Mouse (Mus musculus): Measurements from ENCODE around the gene Fbxw7. TPM values are rescaled to one million over a fixed set of nuclear protein-coding genes. Genes with fewer than 3 reads are reported as not detected.

The Fbxw7 gene
- total and polyA plus RNA-seq, 2 experiments from 2014 or later = 13.8 to 21.6 TPM

DNA sequence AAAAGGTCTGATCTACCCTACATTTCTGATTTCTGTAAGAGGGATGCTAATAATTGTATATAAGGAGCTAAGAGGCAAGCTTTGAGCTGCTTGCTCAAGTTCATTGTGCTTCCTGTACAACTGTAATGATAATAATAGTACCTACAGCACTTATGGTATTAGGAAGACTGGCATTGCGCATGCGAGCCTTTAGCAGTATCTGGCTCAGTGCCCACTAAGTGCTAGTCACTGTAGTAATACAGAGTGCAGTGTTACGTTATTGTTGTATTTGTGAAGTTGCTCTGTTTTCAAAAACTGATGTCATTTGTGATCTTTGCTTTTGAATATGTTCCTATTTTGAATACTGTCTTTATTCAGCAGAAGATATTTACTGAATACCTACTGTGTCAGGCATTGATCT lies 11.3 kb downstream of the Fbxw7 start:
- peak overlapping the region; percentile 52; the same call in 1 of the 2 replicates for H3K27ac ChIP-seq (ENCODE audit: low read depth)
- H3K4me2 ChIP-seq (ENCODE audit: low read depth, low read length) = peak overlapping the region; percentile 43

DNA sequence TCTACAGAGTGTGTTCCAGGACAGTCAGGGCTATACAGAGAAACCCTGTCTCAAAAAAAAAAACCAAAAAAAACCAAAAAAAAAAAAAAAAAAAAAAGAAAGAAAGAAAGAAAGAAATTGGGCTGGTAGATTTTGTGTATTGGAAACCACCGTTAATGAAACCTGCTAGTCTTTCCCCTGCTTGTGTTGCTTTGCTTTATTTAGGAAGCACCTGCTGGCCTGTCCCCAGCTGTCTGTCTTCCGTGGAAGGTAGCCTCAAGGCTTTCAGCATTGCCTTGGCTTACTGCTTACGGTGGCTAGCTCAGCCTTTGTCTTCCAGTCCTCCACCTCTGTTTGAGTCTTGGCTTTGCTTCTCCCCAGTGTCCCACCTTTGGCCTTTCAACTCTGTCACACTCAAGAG lies 11.9 kb downstream of the Fbxw7 start:
- DNase-seq (ENCODE audit: low spot score) = no peak
- TF ChIP-seq EP300 (IDR thresholded peaks at IDR 0.05; ENCODE audit: low read depth) (no peak), CTCF (IDR thresholded peaks at IDR 0.05; ENCODE audit: low read depth) (no peak)
- no peak overlapping the region for H3K27ac ChIP-seq (ENCODE audit: low read depth)
- ATAC-seq (ENCODE audit: insufficient read depth, low read depth) = no peak
- H3K36me3 ChIP-seq (replicated peaks; ENCODE audit: control insufficient read depth, insufficient read depth, low read length) = no peaks in the 10 kb centered on the region
- H3K9me3 ChIP-seq (replicated peaks; ENCODE audit: control insufficient read depth, low read length) = no peaks in the 10 kb centered on the region
- H3K4me3 ChIP-seq (ENCODE audit: low read depth, low read length) = no peak overlapping the region
- H3K9ac ChIP-seq (replicated peaks; ENCODE audit: low read depth, low read length) = no peak overlapping the region
- H3K4me2 ChIP-seq (ENCODE audit: low read depth, low read length) = no peak overlapping the region
- H3K4me1 ChIP-seq (ENCODE audit: control insufficient read depth, insufficient read depth) = peaks cover 9% of the 10 kb centered on the region; the same call in 1 of the 2 replicates
- WGBS = 82% methylated on average over 3 of the region's 3 CpGs
- H3K27me3 ChIP-seq (ENCODE audit: control insufficient read depth, insufficient read depth, low read length) = no peaks in the 10 kb centered on the region

More for the DNA sequence above, 11.3 kb downstream of the Fbxw7 start:
- Histone ChIP-seq H3K4me3 (ENCODE audit: low read depth, low read length) (0 out of 2 replicates have a peak overlapping the region, but pooled peaks have one; percentile 8), H3K9me3 (replicated peaks; ENCODE audit: control insufficient read depth, low read length) (no peaks in the 10 kb centered on the region), H3K36me3 (replicated peaks; ENCODE audit: control insufficient read depth, insufficient read depth, low read length) (no peaks in the 10 kb centered on the region), H3K4me1 (ENCODE audit: control insufficient read depth, insufficient read depth) (peaks cover 9% of the 10 kb centered on the region; the same call in 1 of the 2 replicates), H3K27me3 (ENCODE audit: control insufficient read depth, insufficient read depth, low read length) (no peaks in the 10 kb centered on the region), H3K9ac (replicated peaks; ENCODE audit: low read depth, low read length) (no peak overlapping the region)
- ATAC-seq (ENCODE audit: insufficient read depth, low read depth) (peak; percentile 76; the same call in 1 of the 2 replicates), DNase-seq (ENCODE audit: low spot score) (peak; percentile 71)
- no peak for TF ChIP-seq CTCF (IDR thresholded peaks at IDR 0.05; ENCODE audit: low read depth)
- TF ChIP-seq EP300 (IDR thresholded peaks at IDR 0.05; ENCODE audit: low read depth) = no peak
- WGBS = 18% methylated on average over 3 of the region's 3 CpGs

DNA sequence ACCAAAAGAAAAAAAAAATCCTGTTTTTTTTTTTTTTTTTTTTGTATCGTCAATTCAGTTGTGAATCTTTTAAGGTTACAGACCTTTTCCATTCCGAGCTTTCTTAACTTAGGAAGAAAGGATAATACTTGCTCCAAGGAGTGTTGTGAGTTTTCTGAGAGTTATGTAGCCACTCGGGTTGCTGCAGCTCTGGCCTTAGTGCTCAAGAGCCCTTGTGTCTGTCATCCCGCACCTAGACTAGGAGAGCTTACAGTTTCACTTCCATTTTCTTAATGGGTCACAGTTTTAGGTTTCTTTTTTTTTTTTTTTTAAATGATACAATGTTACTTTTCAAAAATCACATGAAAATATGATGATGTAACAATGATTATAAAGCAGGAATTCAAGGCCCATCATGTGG lies 12.5 kb downstream of the Fbxw7 start:
- no peak overlapping the region for H3K9ac ChIP-seq (replicated peaks; ENCODE audit: low read depth, low read length)
- H3K27ac ChIP-seq (ENCODE audit: low read depth) = no peak overlapping the region
- H3K9me3 ChIP-seq (replicated peaks; ENCODE audit: control insufficient read depth, low read length) = no peaks in the 10 kb centered on the region
- H3K4me2 ChIP-seq (ENCODE audit: low read depth, low read length) = no peak overlapping the region
- peaks cover 9% of the 10 kb centered on the region; the same call in 1 of the 2 replicates for H3K4me1 ChIP-seq (ENCODE audit: control insufficient read depth, insufficient read depth)
- WGBS = 82% methylated on average over 4 of the region's 4 CpGs
- H3K4me3 ChIP-seq (ENCODE audit: low read depth, low read length) = no peak overlapping the region
- H3K36me3 ChIP-seq (replicated peaks; ENCODE audit: control insufficient read depth, insufficient read depth, low read length) = no peaks in the 10 kb centered on the region
- TF ChIP-seq EP300 (IDR thresholded peaks at IDR 0.05; ENCODE audit: low read depth) (no peak), CTCF (IDR thresholded peaks at IDR 0.05; ENCODE audit: low read depth) (no peak)
- no peaks in the 10 kb centered on the region for H3K27me3 ChIP-seq (ENCODE audit: control insufficient read depth, insufficient read depth, low read length)
- ATAC-seq (ENCODE audit: insufficient read depth, low read depth) (no peak), DNase-seq (ENCODE audit: low spot score) (no peak)

DNA sequence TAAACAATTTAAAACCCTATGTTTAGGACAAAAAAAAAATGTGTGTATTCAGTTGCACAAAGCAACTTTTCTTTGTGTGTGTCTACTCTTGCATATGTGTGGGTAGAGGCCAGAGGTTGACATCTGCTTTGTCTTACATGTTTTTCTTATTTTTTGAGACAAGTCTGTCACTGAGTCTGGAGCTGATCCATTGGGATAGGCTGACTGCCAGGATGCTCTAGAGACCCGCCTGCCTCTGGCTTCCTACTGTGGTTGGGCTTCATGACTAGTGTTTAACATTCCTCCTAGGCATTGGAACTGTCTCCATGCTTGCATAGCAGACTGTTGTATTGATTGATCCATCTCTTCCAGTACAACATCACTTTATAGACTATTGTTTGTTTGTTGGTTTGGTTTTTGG lies 14.3 kb downstream of the Fbxw7 start:
- Histone ChIP-seq H3K9me3 (replicated peaks; ENCODE audit: control insufficient read depth, low read length) (no peaks in the 10 kb centered on the region), H3K4me1 (ENCODE audit: control insufficient read depth, insufficient read depth) (peaks cover 9% of the 10 kb centered on the region; the same call in 1 of the 2 replicates), H3K36me3 (replicated peaks; ENCODE audit: control insufficient read depth, insufficient read depth, low read length) (no peaks in the 10 kb centered on the region), H3K27me3 (ENCODE audit: control insufficient read depth, insufficient read depth, low read length) (no peaks in the 10 kb centered on the region), H3K9ac (replicated peaks; ENCODE audit: low read depth, low read length) (no peak overlapping the region), H3K4me3 (ENCODE audit: low read depth, low read length) (no peak overlapping the region), H3K27ac (ENCODE audit: low read depth) (no peak overlapping the region), H3K4me2 (ENCODE audit: low read depth, low read length) (no peak overlapping the region)
- ATAC-seq (ENCODE audit: insufficient read depth, low read depth) = no peak
- DNase-seq (ENCODE audit: low spot score) = no peak
- TF ChIP-seq CTCF (IDR thresholded peaks at IDR 0.05; ENCODE audit: low read depth) (no peak), EP300 (IDR thresholded peaks at IDR 0.05; ENCODE audit: low read depth) (no peak)
- WGBS = 70% methylated on average over 1 of the region's 1 CpGs

DNA sequence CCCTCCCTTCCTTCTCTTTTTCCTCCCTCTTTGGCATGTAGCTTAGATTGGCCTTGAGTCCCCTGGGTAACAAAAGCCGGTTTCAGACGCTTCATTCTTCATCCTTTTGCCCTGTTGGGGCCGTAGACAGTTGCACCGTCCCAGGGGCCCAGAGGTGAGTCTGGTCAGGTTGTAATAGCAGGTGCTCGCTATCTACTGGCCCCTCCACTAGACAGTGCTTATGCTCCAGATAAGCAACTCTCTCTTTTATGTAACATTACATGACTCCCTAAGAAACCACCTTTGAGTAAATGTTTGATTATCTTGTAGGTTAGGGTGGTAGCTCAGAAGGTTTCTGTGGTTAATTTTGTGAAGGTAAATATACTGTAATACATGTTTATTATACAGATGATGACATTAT lies 21.0 kb downstream of the Fbxw7 start:
- 58% methylated on average over 5 of the region's 5 CpGs for WGBS
- H3K9ac ChIP-seq (replicated peaks; ENCODE audit: low read depth, low read length) = no peak overlapping the region
- no peak overlapping the region for H3K4me2 ChIP-seq (ENCODE audit: low read depth, low read length)
- DNase-seq (ENCODE audit: low spot score) (no peak), ATAC-seq (ENCODE audit: insufficient read depth, low read depth) (no peak)
- no peaks in the 10 kb centered on the region for H3K4me1 ChIP-seq (ENCODE audit: control insufficient read depth, insufficient read depth)
- H3K4me3 ChIP-seq (ENCODE audit: low read depth, low read length) = no peak overlapping the region
- no peaks in the 10 kb centered on the region for H3K27me3 ChIP-seq (ENCODE audit: control insufficient read depth, insufficient read depth, low read length)
- no peaks in the 10 kb centered on the region for H3K36me3 ChIP-seq (replicated peaks; ENCODE audit: control insufficient read depth, insufficient read depth, low read length)
- no peak overlapping the region for H3K27ac ChIP-seq (ENCODE audit: low read depth)
- H3K9me3 ChIP-seq (replicated peaks; ENCODE audit: control insufficient read depth, low read length) = no peaks in the 10 kb centered on the region
- TF ChIP-seq EP300 (IDR thresholded peaks at IDR 0.05; ENCODE audit: low read depth) (no peak), CTCF (IDR thresholded peaks at IDR 0.05; ENCODE audit: low read depth) (no peak)

DNA sequence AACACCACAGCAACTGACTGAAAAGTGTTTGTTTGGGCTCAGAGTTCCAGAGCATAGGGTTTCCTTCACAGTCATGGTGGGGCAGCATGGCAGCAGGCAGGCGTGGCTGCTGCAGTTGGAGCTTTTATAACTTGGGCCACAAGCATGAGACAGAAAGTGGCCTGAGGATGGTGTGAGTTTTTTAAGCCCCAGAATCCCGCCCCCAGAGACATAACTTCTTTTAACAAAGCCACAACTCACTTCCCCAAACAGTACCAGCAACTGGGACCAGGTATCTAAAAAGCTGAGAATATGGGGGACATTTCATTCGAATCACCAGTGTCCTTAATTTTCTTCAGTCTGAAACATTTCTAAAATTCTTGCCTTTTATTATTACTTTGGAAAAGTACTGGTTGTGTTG lies 22.9 kb downstream of the Fbxw7 start:
- H3K4me3 ChIP-seq (ENCODE audit: low read depth, low read length) = no peak overlapping the region
- no peaks in the 10 kb centered on the region for H3K36me3 ChIP-seq (replicated peaks; ENCODE audit: control insufficient read depth, insufficient read depth, low read length)
- H3K4me2 ChIP-seq (ENCODE audit: low read depth, low read length) = no peak overlapping the region
- TF ChIP-seq EP300 (IDR thresholded peaks at IDR 0.05; ENCODE audit: low read depth) = no peak
- DNase-seq (ENCODE audit: low spot score) (no peak), ATAC-seq (ENCODE audit: insufficient read depth, low read depth) (no peak)
- WGBS = 88% methylated on average over 3 of the region's 3 CpGs
- no peak overlapping the region for H3K27ac ChIP-seq (ENCODE audit: low read depth)
- H3K9ac ChIP-seq (replicated peaks; ENCODE audit: low read depth, low read length) = no peak overlapping the region
- H3K27me3 ChIP-seq (ENCODE audit: control insufficient read depth, insufficient read depth, low read length) = no peaks in the 10 kb centered on the region
- H3K9me3 ChIP-seq (replicated peaks; ENCODE audit: control insufficient read depth, low read length) = no peaks in the 10 kb centered on the region
- no peaks in the 10 kb centered on the region for H3K4me1 ChIP-seq (ENCODE audit: control insufficient read depth, insufficient read depth)
